Mouse (Mus musculus) lung, postnatal 0 days (tissue): Measurements from ENCODE around the gene Pnpla5.

Experiments used
- CTCF ChIP-seq: IDR thresholded peaks from 2 replicates; pipeline ENCODE4 v1.5.1; 2016; ENCODE audit warnings: antibody characterized with exemption, mild to moderate bottlenecking
- EP300 ChIP-seq: IDR thresholded peaks from 2 replicates; pipeline ENCODE4 v1.6.1; 2016; ENCODE audit warnings: antibody characterized with exemption, mild to moderate bottlenecking, control low read depth

DNA sequence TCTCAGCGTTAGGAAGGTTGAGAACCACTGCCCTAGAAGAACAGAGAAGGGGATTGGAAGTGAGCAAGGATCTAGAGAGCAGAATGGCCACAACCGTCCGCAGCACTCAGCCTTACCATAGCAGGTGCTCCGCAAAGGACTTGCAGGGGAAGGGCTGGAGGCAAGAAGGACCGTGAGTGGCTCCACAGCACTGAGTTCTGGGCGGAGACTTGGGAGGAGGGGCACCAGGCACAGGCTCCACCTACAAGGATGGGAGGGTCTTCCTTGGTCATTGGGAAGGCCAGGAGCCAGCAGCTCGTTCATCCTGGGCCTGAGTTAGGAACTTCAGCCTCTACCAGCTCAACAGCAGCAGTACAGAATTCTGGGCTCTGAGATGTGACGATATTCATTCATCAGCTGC lies 49.9 kb downstream of the Pnpla5 start:
- no peak for TF ChIP-seq CTCF
- TF ChIP-seq EP300, result no peak
